In genomic region chr12:101816810-101817209, GRCm38 (mm10) we compare ENCODE assay signal across 8 mouse cellular contexts. TPM values are rescaled to one million over a fixed set of nuclear protein-coding genes. Genes with fewer than 3 reads are reported as not detected.
DNase-seq lines count a peak whose midpoint lies in the region; ATAC-seq and TF ChIP-seq lines count a peak whose summit lies in the region.

No protein-coding gene starts in this region.

- 0 out of 2 replicates have a peak, but pooled peaks cover 4% of the 10 kb centered on the region for H3K4me1 ChIP-seq in kidney, embryonic 14.5 days (ENCODE audit: control insufficient read depth, insufficient read depth, low read length)
- peaks cover 7% of the 10 kb centered on the region for H3K4me1 ChIP-seq in hindbrain, postnatal 0 days (ENCODE audit: insufficient read depth, low read length)

- no peak for DNase-seq in kidney, adult 8-10 months
- peak; percentile 83 for DNase-seq in NIH3T3 (ENCODE audit: low read depth)
- peak; percentile 31 for DNase-seq in hindbrain, postnatal 0 days (ENCODE audit: low spot score)
- DNase-seq in mesoderm, embryonic 11.5 days (ENCODE audit: low read depth, low spot score): peak; percentile 32
- no peak for DNase-seq in left cerebral cortex, adult 18-20 months (ENCODE audit: low spot score in 2 of 2)
- DNase-seq in right cerebral cortex, postnatal 10 days (ENCODE audit: low spot score in 2 of 2): no peak
- no peak for DNase-seq in ovary, postnatal 14 days (ENCODE audit: low spot score)

- no peak overlapping the region; the same call in 1 of the 2 replicates for H3K4me3 ChIP-seq in kidney, embryonic 14.5 days (ENCODE audit: low read length)
- H3K4me3 ChIP-seq in hindbrain, postnatal 0 days (ENCODE audit: low read length): no peak overlapping the region

- H3K4me2 ChIP-seq in kidney, embryonic 14.5 days (replicated peaks; ENCODE audit: low read depth, low read length): peak overlapping the region; percentile 17; the same call in 1 of the 2 replicates
- no peak overlapping the region for H3K4me2 ChIP-seq in hindbrain, postnatal 0 days (ENCODE audit: low read depth, low read length)

- ATAC-seq in kidney, embryonic 14.5 days (ENCODE audit: low FRiP score, low TSS enrichment): no peak
- no peak for ATAC-seq in hindbrain, postnatal 0 days

- peak; percentile 29; the same call in 1 of the 2 replicates for TF ChIP-seq CTCF in hindbrain, postnatal 0 days (IDR thresholded peaks at IDR 0.05; ENCODE audit: low read depth)

- 53% methylated on average over 5 of the region's 5 CpGs for WGBS in kidney, embryonic 14.5 days
- 50% methylated on average over 5 of the region's 5 CpGs for WGBS in hindbrain, postnatal 0 days

- H3K27ac ChIP-seq in kidney, embryonic 14.5 days (ENCODE audit: low read depth, low read length): no peak overlapping the region
- H3K27ac ChIP-seq in hindbrain, postnatal 0 days: no peak overlapping the region

- no peaks in the 10 kb centered on the region; the same call in 1 of the 2 replicates for H3K27me3 ChIP-seq in kidney, embryonic 14.5 days (ENCODE audit: control insufficient read depth, insufficient read depth, low read length)
- H3K27me3 ChIP-seq in hindbrain, postnatal 0 days (ENCODE audit: insufficient read depth, low read length): no peaks in the 10 kb centered on the region

- H3K9ac ChIP-seq in kidney, embryonic 14.5 days (ENCODE audit: low read depth, low read length): no peak overlapping the region
- H3K9ac ChIP-seq in hindbrain, postnatal 0 days (replicated peaks; ENCODE audit: low read length): no peak overlapping the region

- H3K9me3 ChIP-seq in kidney, embryonic 14.5 days (ENCODE audit: control insufficient read depth, low read length): no peaks in the 10 kb centered on the region
- H3K9me3 ChIP-seq in hindbrain, postnatal 0 days (ENCODE audit: low read length): no peaks in the 10 kb centered on the region

- no peaks in the 10 kb centered on the region for H3K36me3 ChIP-seq in kidney, embryonic 14.5 days (ENCODE audit: control insufficient read depth, insufficient read depth, low read length)
- H3K36me3 ChIP-seq in hindbrain, postnatal 0 days (ENCODE audit: insufficient read depth, low read length): no peaks in the 10 kb centered on the region

RNA-seq across cellular contexts. Expression of gene Fbln5, which starts 2.0 kb away (rescaled TPM):
- polyA plus RNA-seq in kidney, embryonic 14.5 days (2014; fragmentation: Nextera tagmentation; extraction: Ambion mirVana): 36.2 and 51.3 TPM in 2 replicates
- 7.8 and 16.8 TPM in 2 replicates for total RNA-seq in hindbrain, postnatal 0 days (2014; rRNA removed)
- 21.8 and 23.5 TPM in 2 replicates for polyA plus RNA-seq in hindbrain, postnatal 0 days (2015; fragmentation: Nextera tagmentation; extraction: Ambion mirVana)
- total RNA-seq in left cerebral cortex, adult 18-20 months (2021): 1 to 10 TPM; 6.9 to 7.1 TPM

Comparison
In these comparisons a context has a peak if more than half of its experiments do, and no peak if none do; other contexts are left out.
1. DNase-seq: peak in NIH3T3 (single experiment), hindbrain, postnatal 0 days (single experiment) and mesoderm, embryonic 11.5 days (single experiment); none in kidney, adult 8-10 months (0 of 2), left cerebral cortex, adult 18-20 months (0 of 2), right cerebral cortex, postnatal 10 days (0 of 2) and ovary, postnatal 14 days (single experiment).